Mouse (Mus musculus) sigmoid colon, adult 10 weeks (tissue): ENCODE data around the gene Zfp605. TPM values are rescaled to one million over a fixed set of nuclear protein-coding genes. Genes with fewer than 3 reads are reported as not detected.

Experiments used
- polyA plus RNA-seq: library from polyadenylated mRNA; stranded (reverse); fragments of 350-450 nt; fragmentation: Illumina TruSeq; extraction: RNeasy Lipid Tissue Mini Kit (QIAGEN cat#74804); gene quantifications from one replicate; pipeline ENCODE4 v1.2.3, GENCODE M21; 2014; ENCODE audit warnings: low read depth, low replicate concordance

The Zfp605 gene
- 8.7 TPM for polyA plus RNA-seq

DNA sequence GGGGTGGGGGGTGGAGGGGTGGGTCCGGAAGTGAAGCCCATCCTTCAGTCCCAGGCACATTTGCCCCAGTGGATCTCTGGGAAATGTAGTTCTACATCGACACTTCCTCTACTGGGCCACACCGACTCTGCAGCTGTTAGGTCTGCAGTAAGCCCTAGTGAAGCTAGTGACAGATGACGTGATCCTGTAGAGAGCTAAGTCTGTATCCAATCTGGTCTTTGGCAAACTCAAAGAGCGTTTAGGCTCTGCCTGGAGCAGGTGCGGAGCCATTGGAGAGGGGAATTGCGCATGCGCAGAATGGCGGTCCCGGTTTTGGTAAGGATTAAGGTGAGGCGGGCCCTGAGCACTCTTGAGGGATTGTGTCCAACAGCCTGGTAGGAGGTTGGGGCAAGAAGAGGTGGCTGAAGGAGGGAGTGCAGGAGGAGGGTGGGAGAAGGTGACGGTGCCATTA is at the start of gene Zfp605:
Zfp605 (plus strand) TSS at position 102 of the 451 bp plus-strand sequence.

DNA sequence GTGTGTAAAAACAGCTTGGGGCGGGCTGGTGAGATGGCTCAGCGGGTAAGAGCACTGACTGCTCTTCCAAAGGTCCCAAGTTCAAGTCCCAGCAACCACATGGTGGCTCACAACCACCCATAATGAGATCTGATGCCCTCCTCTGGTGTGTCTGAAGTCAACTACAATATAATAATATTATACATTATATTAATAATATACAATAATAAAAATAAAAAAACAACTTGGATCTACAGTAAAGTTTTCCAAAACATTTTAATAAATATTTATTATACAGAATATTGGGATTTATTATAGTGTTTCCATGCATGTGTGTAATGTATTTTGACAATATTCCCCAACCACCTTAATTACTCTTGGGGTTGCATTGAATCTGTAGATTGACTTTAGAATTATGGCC is 37.5 kb upstream of the Zfp605 start, which contains the start of gene Gm17655:
Gm17655 (minus strand) TSS at position 101 of the 400 bp plus-strand sequence.

DNA sequence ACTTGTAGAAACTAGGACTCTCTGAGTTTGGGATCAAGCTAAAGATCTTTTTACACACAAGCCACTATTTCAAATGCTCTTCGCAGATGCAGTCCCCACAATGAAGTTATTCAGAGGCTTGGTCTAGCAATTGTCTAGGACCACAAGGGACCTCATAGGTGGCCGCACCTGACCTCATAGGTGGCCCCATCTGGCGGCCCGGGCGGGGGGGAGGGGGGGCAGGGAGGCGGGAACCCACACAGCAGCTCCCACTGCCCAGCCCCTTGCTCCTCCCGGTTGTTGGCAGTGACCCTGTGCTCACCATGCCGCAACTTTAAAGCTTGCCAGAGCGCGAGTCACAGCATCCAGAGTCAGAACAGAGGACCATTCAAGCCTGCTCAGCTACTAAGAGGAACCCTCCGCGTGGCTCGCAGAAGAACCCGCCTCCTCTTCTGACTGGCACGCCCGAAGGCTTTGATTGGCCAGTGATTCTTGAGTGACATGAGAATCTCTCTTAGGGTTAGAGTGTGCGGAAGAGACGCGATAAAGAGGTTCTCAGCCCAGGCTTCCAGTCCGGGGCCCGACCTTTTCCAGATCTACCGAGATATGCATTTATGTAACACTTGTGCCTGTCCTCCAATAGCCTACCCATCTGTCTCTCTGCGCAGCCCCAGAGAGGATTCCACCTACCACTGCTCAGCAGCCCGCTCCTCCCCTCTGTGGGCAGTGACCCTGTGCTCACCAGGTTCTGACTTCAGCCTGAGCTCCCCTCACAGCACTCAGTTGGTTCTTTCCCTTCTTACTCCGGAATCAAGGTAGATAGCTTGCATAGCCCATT is 15.7 kb upstream of the Zfp605 start, which contains the start of gene Gm35315:
Gm35315 (minus strand) TSS at position 391 of the 817 bp plus-strand sequence.

DNA sequence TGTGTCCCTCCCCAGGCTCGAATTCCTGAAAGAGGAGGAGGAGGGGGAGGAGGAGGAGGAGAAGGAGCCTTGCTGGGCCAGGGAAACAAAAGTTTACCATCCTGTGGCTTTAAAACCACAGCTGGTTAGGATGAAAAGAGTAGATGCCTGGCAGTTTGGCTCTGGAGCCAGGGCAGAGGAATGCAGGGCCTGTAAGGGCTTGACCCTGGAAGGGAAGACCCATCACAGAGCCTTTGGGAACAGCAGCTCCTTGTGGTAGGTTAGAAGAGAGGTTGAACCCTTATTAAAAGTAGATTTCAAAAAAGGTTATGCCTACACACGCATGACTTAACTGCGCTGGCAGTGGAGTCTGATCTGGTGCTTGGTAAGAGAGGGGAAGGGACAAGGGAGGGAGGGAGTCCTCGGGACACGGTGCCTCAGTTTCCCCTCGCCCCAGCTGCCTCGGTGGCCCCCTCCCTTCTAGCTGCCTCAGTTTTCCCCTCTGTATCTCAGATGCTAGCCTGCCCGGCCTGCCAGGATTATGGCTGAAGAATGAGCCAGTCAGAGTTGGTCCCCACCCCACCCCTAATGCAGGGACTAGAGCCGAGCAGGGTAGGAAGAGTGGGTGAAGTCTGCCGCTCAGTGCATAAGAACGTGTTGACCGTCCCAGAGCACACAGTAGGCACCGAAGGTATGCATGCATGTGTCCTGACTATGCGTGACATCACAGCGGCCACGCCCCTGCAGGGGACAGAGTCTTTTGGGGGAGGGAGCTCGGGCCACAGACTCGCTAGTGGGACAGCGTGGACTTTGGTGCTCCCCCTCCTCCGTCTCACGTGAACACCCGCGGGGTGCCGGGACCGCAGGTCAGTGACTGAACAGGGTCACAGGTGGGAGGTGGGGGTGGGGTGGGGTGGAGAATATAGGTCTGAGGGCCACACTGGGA is 10.0 kb upstream of the Zfp605 start, which contains the start of gene Plcxd1:
Plcxd1 (plus strand) TSS at position 314 of the 925 bp plus-strand sequence.

DNA sequence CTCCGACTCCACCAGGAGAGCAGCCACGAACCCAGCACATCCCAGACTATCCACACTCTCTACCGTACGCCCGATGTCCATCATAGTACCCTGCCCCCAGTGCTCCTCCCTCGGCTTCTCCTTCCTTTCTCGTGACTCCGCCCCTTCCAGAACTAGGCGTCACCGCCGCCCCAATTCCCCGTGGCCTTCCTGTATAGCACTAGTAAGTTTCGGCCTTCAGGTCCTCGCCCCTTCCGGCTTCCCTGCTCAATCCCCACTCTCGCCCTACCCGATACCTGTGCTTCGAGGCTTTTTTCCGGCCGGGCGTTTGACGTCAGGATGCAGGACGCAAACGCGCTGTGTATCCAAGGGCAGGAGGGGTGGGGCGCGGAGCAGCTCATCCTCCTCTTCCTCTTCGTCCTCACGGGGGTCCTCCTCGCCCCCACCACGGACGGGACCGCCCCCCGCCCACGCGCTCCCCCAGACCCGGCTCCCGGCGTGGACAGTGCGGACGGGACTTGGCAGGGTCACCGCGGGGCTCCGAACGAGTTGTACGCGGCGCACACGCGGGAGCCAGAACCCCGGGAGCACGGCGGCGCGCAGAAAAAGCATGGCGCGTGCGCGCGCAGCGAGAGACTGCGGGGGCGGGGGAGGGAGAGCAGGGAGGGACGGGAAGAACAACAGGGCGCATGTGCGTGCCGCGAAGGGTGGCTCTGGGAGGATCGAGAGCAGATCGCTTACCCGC is 2.1 kb upstream of the Zfp605 start, which contains the start of gene Gtpbp6:
Gtpbp6 (minus strand) TSS at position 617 of the 724 bp plus-strand sequence.

DNA sequence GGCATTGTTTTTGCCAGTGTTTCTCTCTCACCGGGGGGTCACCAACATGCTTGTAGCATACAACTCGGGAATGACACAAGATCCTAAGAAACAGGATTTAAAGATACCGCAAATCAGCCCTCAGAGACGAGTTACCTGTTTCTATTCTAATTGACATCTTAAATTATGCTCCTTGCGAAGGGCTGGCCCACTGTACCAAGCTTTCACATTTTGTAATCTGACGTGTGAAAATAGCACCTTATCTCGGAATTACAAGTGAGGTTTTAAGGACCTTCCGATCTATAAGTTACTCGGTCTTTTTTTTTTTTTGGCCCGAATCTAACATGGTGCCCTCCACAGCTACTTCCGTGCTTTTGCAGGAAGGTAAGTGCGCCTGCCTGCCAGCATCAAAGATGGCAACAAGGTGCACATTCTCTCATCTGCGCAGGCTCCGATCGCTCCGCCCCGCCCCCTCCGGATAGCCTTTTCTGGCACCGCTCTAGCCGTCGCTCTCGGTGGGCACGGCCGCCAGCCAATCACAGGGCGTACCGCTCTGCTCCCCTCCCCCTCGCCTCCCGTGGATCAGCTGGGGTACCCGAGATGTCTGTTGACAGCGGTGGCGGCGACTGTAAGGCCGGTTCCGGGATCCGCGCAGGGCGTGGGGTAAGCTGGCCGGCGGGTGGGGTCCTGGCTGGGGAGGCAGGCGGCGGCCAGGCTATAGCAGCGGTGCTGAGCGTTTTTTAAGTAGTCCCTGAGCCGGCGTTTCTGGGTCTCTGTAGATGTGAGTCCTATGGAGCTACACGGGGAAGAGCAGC is 25.6 kb downstream of the Zfp605 start, which contains the start of gene Chfr:
Chfr (plus strand) TSS at position 550 of the 794 bp plus-strand sequence.

DNA sequence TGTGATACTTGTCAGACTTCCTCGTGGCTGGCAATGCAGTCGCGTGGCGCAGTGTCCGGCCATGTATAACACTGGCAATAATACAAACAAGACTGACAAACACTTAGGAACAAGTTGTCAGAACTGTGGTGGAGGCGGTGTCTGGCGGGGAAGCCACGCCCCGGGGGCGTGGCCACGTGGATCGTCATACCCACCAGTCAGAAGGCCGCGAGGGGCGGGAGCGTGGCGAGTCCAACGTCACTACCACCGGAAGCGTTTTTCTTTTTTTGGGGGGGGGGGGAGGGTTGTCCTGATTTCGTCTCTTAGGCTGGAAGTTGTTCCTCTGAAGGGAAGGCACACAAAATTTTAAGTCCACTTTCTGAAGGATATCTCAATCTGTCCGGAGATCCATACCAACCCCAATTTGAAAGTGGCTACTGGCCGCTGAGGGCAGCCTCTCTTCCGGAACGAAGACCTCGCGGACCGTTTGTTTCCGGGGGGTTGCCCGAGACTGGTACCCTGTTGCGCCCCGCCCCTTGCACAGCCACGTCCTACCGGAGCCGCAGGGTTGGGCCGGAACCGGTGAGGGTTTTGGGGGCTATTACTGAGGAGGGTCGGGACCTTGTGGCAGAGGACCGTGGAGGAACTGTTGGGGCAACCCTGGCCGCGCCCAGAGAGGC is 66.6 kb downstream of the Zfp605 start, which contains the start of gene Golga3:
Golga3 (plus strand) TSS at position 340 of the 659 bp plus-strand sequence.

Other genes starting within 250 kb of the Zfp605 start
- 105 TPM for gene Gm15446, start 186.7 kb upstream of the Zfp605 start, polyA plus RNA-seq
- 145 TPM for gene Zfp932, start 113.6 kb upstream of the Zfp605 start, polyA plus RNA-seq
- gene Gm17655, start 37.6 kb upstream of the Zfp605 start, polyA plus RNA-seq, result 27.9 TPM
- gene Gm35315, start 15.7 kb upstream of the Zfp605 start, polyA plus RNA-seq, result 8.3 TPM
- not detected for gene Plcxd1, start 10.1 kb upstream of the Zfp605 start, polyA plus RNA-seq
- gene Gtpbp6, start 1.9 kb upstream of the Zfp605 start, polyA plus RNA-seq, result not detected
- 48.4 TPM for gene Chfr, start 25.8 kb downstream of the Zfp605 start, polyA plus RNA-seq
- gene Golga3, start 66.6 kb downstream of the Zfp605 start, polyA plus RNA-seq, result 37.5 TPM
- 35.8 TPM for gene Ankle2, start 120.9 kb downstream of the Zfp605 start, polyA plus RNA-seq
- 28.3 TPM for gene Pgam5, start 159.8 kb downstream of the Zfp605 start, polyA plus RNA-seq
- 6.7 TPM for gene Pxmp2, start 176.1 kb downstream of the Zfp605 start, polyA plus RNA-seq
- 3.2 TPM for gene Pole, start 176.2 kb downstream of the Zfp605 start, polyA plus RNA-seq
- gene P2rx2, start 233.1 kb downstream of the Zfp605 start, polyA plus RNA-seq, result 1.3 TPM
- gene Lrcol1, start 234.6 kb downstream of the Zfp605 start, polyA plus RNA-seq, result not detected